Mouse (Mus musculus) ovary, adult 18-20 months (tissue): ENCODE data around the gene Tnfsf13.
A peak's percentile ranks its signal among the peaks of the same experiment; 100 is the strongest.
"Not testable (repeated sequence)": the region's sequence is repeated elsewhere in the genome, so short reads cannot be mapped to it uniquely, and the experiment has no call there.

Experiments used
- DNase-seq: peaks from one replicate; pipeline ENCODE4 v3.0.0; 2022; ENCODE audit warnings: low spot score, mixed read lengths

The Tnfsf13 gene

DNA sequence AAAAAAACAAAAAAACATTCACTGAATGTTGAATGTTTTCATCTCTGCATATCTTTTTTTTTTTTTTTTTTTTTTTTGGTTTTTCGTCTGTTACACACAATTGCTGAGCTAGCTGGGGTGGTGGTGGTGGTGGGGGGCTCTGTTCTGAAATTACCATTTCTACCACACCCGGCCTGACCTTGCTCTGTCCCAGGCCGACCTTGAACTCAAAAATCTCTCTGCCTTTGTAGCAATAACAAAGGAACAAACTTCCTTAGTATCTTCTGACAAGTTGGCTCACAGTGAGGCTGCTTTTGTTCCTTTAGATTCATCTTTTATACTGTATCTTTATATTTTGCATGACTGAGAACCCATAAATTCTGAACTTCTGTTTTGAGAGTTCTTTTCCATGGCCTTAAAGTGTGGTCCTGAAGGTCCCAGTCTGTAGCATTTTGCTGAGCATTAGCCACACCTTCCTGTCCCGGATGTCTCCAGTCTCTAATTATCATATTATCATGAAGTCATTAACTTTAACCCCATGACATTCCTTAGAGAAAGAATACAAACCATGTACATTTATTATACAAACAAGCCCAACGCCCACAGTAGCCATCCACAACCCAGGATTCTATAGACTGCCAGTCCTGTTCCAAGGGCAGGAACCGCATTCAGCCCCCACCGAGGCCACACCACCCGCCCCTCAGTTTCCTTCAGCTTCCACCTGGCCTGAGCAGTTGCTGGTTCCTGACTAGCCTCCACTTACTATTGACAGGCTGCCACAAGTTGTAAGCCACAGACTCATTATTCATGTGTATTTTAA lies 18.4 kb upstream of the Tnfsf13 start:
- DNase-seq: no peak

- not testable (repeated sequence) for DNase-seq
Measured at GRCm38 (mm10) chr11:69703381-69703780, 17.8 kb upstream of the Tnfsf13 start.

DNA sequence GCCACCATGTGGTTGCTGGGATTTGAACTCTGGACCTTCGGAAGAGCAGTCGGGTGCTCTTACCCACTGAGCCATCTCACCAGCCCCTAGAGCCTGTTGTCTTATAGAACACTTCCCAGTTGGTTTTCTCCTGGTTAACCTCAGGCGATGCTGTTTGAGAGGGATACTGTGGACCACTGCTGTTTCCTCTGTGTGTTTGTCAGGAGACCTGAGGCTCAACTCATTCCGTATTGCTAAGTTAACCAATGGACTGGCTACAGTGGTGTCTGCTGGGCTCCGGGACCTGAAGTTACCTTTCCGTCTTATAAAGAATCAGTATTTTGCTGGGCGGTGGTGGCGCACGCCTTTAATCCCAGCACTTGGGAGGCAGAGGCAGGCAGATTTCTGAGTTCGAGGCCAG lies 17.3 kb upstream of the Tnfsf13 start:
- DNase-seq: not testable (repeated sequence)

- no peak for DNase-seq
Measured at GRCm38 (mm10) chr11:69699595-69699994, 14.0 kb upstream of the Tnfsf13 start.

DNA sequence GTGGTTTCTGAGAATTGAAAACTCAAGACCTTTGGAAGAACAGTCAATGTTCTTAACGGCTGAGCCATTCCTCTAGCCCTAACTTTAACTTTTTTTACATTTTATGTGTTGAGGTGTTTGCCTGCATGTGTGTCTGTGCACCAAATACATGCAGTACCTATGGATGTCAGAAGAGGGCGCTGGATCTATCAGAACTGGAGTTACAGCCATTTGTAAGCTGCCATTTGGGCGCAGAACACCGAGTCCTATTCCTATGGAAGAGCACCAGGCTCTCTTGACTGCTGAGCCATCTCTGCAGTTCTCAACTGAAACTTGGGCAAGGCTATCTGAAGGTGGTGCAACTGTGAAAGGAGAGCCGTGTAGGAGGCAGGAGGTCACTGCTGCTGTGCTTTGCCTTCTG lies 13.0 kb upstream of the Tnfsf13 start:
- DNase-seq: no peak

DNA sequence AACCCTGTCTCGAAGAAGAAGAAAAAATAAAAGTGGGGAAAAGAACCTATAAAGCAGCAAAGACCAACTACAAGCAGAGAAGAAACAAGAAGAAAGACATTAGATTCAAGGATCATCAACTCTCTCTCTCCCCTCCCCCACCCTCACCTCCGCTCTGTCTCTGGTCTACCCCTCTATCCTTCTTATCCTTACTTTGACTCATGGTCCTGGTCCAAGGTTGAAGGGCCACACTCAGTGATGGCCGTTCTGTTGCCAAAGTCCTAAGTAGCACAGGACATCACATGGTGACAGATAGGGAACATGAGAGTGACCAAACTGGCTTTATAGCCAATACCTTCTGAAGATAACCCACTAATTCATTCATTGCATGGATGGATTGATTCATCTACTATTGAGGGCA lies 11.8 kb upstream of the Tnfsf13 start:
- no peak for DNase-seq

- DNase-seq: peak; percentile 67
Measured at GRCm38 (mm10) chr11:69695361-69696181, 10.0 kb upstream of the Tnfsf13 start, which contains the start of the genes Tnfsf12 and Tnfsfm13. Tnfsf12 (minus strand) TSS chr11:69695849. Tnfsfm13 (minus strand) TSS chr11:69696098.

GRCm38 (mm10) chr11:69695046-69695360 lies 9.4 kb upstream of the Tnfsf13 start:
- DNase-seq: no peak

DNA sequence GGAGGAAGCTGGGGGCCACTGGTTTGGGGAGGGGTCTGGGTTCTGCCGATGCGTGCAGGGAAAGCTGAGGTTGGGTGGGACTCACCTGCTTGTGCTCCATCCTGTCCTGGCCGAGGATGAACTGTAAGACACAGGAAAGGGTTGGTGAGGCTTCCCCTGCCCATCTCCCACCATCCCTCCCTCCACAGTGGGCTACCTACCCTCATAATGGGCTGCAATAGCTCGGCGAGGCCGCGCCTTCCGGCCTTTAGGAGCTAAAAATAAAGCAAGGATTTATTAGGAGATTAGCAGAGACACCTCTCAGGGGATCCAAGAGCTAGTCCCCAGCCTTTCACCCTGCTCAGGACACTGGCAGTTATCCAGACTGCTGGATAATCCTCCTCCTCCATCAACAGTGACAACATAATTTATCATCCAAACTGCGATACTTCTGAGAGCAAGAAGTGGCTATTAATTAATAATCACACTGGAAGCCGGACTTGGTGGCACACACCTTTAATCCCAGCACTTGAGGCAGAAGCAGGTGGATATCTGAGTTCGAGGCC lies 7.9 kb upstream of the Tnfsf13 start:
- no peak for DNase-seq

DNA sequence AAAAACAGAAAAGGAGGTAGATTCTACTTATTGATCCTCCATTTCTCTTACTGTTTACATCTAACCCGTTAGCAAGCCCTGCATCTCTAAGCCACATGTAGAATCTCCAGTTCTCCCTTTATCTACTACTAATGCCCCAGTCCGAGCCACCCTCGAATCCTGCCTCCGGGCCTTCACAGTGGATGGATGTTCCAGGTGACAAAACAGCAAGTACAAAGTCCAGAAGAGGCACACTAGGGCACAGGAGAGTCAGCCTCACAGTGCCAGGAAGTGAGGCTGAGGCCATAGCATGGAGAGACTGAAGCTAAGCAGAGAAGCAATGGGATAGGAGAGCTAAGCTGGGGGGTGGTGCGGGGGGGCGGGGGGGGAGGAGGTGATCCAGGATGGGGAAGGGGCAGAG lies 7.3 kb upstream of the Tnfsf13 start:
- DNase-seq: no peak

GRCm38 (mm10) chr11:69692196-69692811 lies 6.7 kb upstream of the Tnfsf13 start:
- DNase-seq: no peak

- no peak for DNase-seq
Measured at GRCm38 (mm10) chr11:69689891-69690290, 4.3 kb upstream of the Tnfsf13 start.

GRCm38 (mm10) chr11:69687061-69687460 lies 1.5 kb upstream of the Tnfsf13 start:
- DNase-seq: no peak

- peak; percentile 76 for DNase-seq
Measured at GRCm38 (mm10) chr11:69686377-69686776, 793 bp upstream of the Tnfsf13 start.

- DNase-seq: no peak
Measured at GRCm38 (mm10) chr11:69684936-69685335, 648 bp downstream of the Tnfsf13 start.

- DNase-seq: no peak
Measured at GRCm38 (mm10) chr11:69684128-69684745, 1.3 kb downstream of the Tnfsf13 start.

- DNase-seq: no peak
Measured at GRCm38 (mm10) chr11:69683576-69683975, 2.0 kb downstream of the Tnfsf13 start.

DNA sequence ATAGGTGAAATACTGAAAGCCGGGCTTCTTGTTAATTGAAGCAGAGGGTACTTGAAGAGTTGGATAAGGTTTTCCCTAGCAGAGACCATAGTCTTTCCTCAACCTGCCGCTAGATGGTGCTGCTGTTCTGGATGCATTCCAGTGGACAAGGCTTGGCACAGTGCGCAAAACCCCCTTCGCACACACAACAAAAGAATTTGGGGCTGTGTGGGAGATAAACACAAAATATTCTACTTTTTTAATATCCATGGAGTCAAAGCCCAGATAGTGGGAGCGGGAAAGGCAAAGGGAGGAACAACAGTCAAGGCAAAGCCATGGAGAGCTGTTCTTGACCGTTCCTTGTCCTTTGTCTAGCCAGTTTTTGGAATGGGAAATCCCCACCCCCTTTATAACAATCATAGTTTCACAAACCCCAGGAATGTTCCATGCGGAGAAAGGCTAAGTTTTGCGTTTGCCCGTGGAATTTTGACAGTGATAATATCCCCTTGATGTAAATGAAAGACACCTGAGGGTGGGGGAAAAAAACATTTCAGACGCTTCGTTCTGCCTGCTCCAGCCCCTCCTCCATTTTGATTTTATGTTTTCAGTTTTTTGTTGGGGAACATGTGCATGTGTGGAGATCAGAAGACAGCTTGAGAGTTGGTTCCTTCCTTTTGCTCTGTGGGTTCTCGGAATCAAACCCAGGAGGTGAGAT lies 2.6 kb downstream of the Tnfsf13 start:
- peak; percentile 78 for DNase-seq

DNA sequence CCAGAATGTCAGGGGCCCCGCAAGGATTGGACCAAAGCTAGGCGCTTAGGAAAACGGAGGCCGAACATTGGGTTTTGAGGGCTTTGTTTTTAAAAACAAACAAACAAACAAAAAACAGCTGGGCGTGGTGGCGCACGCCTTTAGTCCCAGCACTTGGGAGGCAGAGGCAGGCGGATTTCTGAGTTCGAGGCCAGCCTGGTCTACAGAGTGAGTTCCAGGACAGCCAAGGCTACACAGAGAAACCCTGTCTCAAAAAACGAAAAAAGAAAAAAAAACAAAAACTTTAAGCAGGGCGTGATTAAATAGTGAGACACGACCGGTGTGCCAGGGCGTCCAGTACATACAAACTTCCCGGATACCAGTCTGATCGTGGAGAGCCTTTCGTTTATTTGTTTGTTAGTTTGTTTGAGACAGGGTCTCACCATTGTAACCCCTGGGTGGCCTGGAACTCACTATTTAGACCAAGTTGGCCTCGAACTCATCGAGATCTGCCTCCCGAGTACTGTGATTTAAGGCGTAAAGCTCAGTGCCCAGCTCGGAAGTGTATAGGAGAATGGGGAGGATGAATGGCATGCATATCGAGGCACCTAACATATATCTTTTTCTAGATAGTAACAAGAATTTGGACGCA lies 3.3 kb downstream of the Tnfsf13 start:
- DNase-seq: no peak

DNA sequence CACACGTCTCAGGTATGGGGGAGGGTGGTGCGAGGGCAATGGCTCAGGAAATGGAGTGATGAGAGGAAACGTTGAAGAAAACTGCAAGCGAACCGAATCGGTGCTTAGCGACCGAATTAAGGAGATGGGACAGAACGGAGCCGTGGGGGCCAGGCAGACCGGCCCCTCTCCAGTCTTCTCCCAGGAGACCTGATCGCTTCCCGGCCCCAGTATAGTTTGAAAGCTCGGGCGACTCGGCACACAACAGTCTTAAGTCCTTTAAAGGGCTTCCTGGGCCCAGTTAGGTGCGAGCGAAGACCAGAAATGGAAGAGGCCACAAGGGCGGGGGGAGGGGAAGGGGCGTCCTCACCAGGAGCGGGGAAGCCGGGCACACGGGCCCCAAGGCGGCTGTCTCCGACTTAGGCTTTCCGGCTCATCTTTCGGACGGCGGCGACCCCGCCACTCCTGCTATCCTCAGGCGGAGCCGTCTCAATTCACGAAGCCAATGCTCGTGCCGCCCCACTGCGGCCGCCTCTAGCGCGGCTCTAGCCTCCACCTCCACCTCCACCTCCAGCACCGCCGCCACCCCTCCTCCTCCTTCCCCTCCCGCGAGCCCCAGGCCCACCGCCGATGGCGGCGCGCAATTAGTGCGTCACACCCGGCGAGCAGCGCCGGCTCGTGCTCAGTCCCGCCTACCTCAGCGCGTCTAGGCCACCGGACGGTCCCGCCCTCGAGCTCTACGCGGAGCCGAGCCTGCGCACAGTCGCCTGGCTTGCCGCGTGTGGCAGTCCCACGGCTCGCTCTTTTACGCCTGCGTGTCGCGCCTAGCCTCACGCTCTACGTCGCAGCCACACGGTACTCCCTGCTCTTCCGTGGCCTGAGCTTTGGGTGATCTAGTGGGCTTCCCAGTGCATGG lies 4.0 kb downstream of the Tnfsf13 start, which contains the start of gene Senp3:
Gene Senp3, minus strand, starts transcription at position 771 of the 895 bp plus-strand sequence.
- DNase-seq: peak; percentile 95
